Comparison of ENCODE assay signal across 19 mouse cellular contexts in the genomic region with DNA sequence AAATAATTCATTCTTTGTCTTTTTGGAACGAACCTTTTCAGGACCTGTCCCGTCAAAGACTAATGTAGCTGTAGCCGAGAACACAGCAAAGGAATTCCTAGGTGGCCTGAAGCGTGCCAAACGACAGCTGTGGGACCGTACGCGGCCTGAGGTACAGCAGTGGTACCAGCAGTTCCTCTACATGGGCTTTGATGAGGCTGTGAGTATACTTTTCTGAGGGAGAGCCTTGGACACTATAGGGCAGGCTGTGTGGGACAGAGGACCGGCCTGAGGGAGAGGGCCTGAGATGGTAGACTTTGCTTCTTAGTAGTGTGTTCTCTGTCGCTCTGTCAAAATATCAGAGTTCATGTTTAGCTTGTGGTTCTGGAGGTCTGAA. TPM values are rescaled to one million over a fixed set of nuclear protein-coding genes. Genes with fewer than 3 reads are reported as not detected.
DNase-seq lines count a peak whose midpoint lies in the region; ATAC-seq lines count a peak whose summit lies in the region.
"Had no signal": no experiment of that assay in that cellular context is flagged by ENCODE, and none has a peak within 500 bp of the region (broad histone marks: within the 10 kb centered on the region; RNA-seq: fewer than 3 reads in every experiment).

No protein-coding gene starts in this region.

- H3K9me3 ChIP-seq in hindbrain, embryonic 12.5 days (replicated peaks): no peaks in the 10 kb centered on the region
- no peaks in the 10 kb centered on the region for H3K9me3 ChIP-seq in hindbrain, embryonic 10.5 days
- H3K9me3 ChIP-seq in midbrain, embryonic 16.5 days (replicated peaks; ENCODE audit: control insufficient read depth, low read length, poor library complexity, severe bottlenecking): no peaks in the 10 kb centered on the region
- 0 out of 2 replicates have a peak, but pooled peaks cover 3% of the 10 kb centered on the region for H3K9me3 ChIP-seq in midbrain, embryonic 10.5 days (replicated peaks)
- no peaks in the 10 kb centered on the region for H3K9me3 ChIP-seq in forebrain, embryonic 16.5 days (ENCODE audit: control insufficient read depth, low read length)
- no peaks in the 10 kb centered on the region for H3K9me3 ChIP-seq in neural tube, embryonic 14.5 days (ENCODE audit: control insufficient read depth, low read length)
- H3K9me3 ChIP-seq: hindbrain, embryonic 15.5 days had no signal

- ATAC-seq in hindbrain, embryonic 12.5 days (ENCODE audit: low FRiP score): 0 out of 2 replicates have a peak, but pooled peaks have one; percentile 32
- peak; percentile 57; the same call in 1 of the 2 replicates for ATAC-seq in midbrain, embryonic 16.5 days
- peak; percentile 46 for ATAC-seq in forebrain, embryonic 16.5 days
- peak; percentile 23; the same call in 1 of the 2 replicates for ATAC-seq in neural tube, embryonic 14.5 days (ENCODE audit: low read depth)
- ATAC-seq: intestine, embryonic 16.5 days; Patski had no signal

- 87% methylated on average over 10 of the region's 10 CpGs for WGBS in hindbrain, embryonic 12.5 days
- 87% methylated on average over 10 of the region's 10 CpGs for WGBS in hindbrain, embryonic 10.5 days
- 85% methylated on average over 10 of the region's 10 CpGs for WGBS in midbrain, embryonic 16.5 days
- 88% methylated on average over 10 of the region's 10 CpGs for WGBS in midbrain, embryonic 10.5 days
- WGBS in forebrain, embryonic 16.5 days: 85% methylated on average over 10 of the region's 10 CpGs
- WGBS in neural tube, embryonic 14.5 days: 82% methylated on average over 10 of the region's 10 CpGs

- H3K4me2 ChIP-seq in hindbrain, embryonic 12.5 days (replicated peaks): no peak overlapping the region
- no peak overlapping the region for H3K4me2 ChIP-seq in midbrain, embryonic 16.5 days (ENCODE audit: low read length)
- H3K4me2 ChIP-seq in forebrain, embryonic 16.5 days (ENCODE audit: low read length): no peak overlapping the region
- H3K4me2 ChIP-seq in neural tube, embryonic 14.5 days (ENCODE audit: low read depth, low read length): no peak overlapping the region
- H3K4me2 ChIP-seq: embryonic facial prominence, embryonic 13.5 days; heart, embryonic 11.5 days; hindbrain, embryonic 15.5 days had no signal

- H3K4me3 ChIP-seq in hindbrain, embryonic 12.5 days: no peak overlapping the region
- no peak overlapping the region for H3K4me3 ChIP-seq in hindbrain, embryonic 10.5 days
- no peak overlapping the region for H3K4me3 ChIP-seq in midbrain, embryonic 16.5 days (ENCODE audit: low read depth, low read length)
- no peak overlapping the region for H3K4me3 ChIP-seq in midbrain, embryonic 10.5 days
- H3K4me3 ChIP-seq in forebrain, embryonic 16.5 days (replicated peaks; ENCODE audit: low read length): no peak overlapping the region
- no peak overlapping the region for H3K4me3 ChIP-seq in neural tube, embryonic 14.5 days (ENCODE audit: low read depth, low read length)
- H3K4me3 ChIP-seq: embryonic facial prominence, embryonic 13.5 days; erythroblast, embryonic 14.5 days; hindbrain, embryonic 15.5 days; myocyte had no signal

- no peak overlapping the region for H3K9ac ChIP-seq in hindbrain, embryonic 12.5 days
- H3K9ac ChIP-seq in midbrain, embryonic 16.5 days (ENCODE audit: low read depth, low read length): no peak overlapping the region
- no peak overlapping the region for H3K9ac ChIP-seq in forebrain, embryonic 16.5 days (replicated peaks; ENCODE audit: low read depth, low read length)
- no peak overlapping the region for H3K9ac ChIP-seq in neural tube, embryonic 14.5 days (replicated peaks; ENCODE audit: low read depth, low read length)
- H3K9ac ChIP-seq: embryonic facial prominence, embryonic 13.5 days; hindbrain, embryonic 15.5 days had no signal

- no peaks in the 10 kb centered on the region for H3K36me3 ChIP-seq in hindbrain, embryonic 12.5 days
- H3K36me3 ChIP-seq in hindbrain, embryonic 10.5 days: no peaks in the 10 kb centered on the region
- no peaks in the 10 kb centered on the region for H3K36me3 ChIP-seq in midbrain, embryonic 16.5 days (ENCODE audit: control insufficient read depth, insufficient read depth, low read length)
- no peaks in the 10 kb centered on the region for H3K36me3 ChIP-seq in midbrain, embryonic 10.5 days
- no peaks in the 10 kb centered on the region for H3K36me3 ChIP-seq in forebrain, embryonic 16.5 days (ENCODE audit: control insufficient read depth, insufficient read depth)
- no peaks in the 10 kb centered on the region for H3K36me3 ChIP-seq in neural tube, embryonic 14.5 days (ENCODE audit: control insufficient read depth, insufficient read depth, low read length)
- H3K36me3 ChIP-seq: embryonic facial prominence, embryonic 13.5 days; hindbrain, embryonic 15.5 days had no signal

- no peaks in the 10 kb centered on the region for H3K27me3 ChIP-seq in hindbrain, embryonic 12.5 days
- no peaks in the 10 kb centered on the region for H3K27me3 ChIP-seq in hindbrain, embryonic 10.5 days (ENCODE audit: insufficient read depth, poor library complexity, severe bottlenecking)
- H3K27me3 ChIP-seq in midbrain, embryonic 16.5 days (ENCODE audit: control insufficient read depth, insufficient read depth, low read depth, low read length): no peaks in the 10 kb centered on the region
- H3K27me3 ChIP-seq in midbrain, embryonic 10.5 days (ENCODE audit: low read depth, poor library complexity, severe bottlenecking): no peaks in the 10 kb centered on the region
- no peaks in the 10 kb centered on the region for H3K27me3 ChIP-seq in forebrain, embryonic 16.5 days (replicated peaks; ENCODE audit: control insufficient read depth, insufficient read depth, low read length)
- no peaks in the 10 kb centered on the region for H3K27me3 ChIP-seq in neural tube, embryonic 14.5 days (ENCODE audit: control insufficient read depth, insufficient read depth, low read length)
- H3K27me3 ChIP-seq: embryonic facial prominence, embryonic 13.5 days; hindbrain, embryonic 15.5 days; Patski had no signal

- DNase-seq in hindbrain, embryonic 10.5 days (ENCODE audit: low spot score): no peak
- no peak for DNase-seq in midbrain, embryonic 10.5 days (ENCODE audit: low spot score)
- no peak for DNase-seq in urinary bladder, postnatal 4 days (ENCODE audit: low spot score in 2 of 2)
- DNase-seq: adrenal gland, adult 8-10 months; right cerebral cortex, postnatal 25 days; spleen, adult 18-20 months had no signal

- H3K4me1 ChIP-seq in hindbrain, embryonic 12.5 days: no peaks in the 10 kb centered on the region
- H3K4me1 ChIP-seq in hindbrain, embryonic 10.5 days (replicated peaks): no peaks in the 10 kb centered on the region
- no peaks in the 10 kb centered on the region for H3K4me1 ChIP-seq in midbrain, embryonic 16.5 days (ENCODE audit: control insufficient read depth, insufficient read depth, low read length)
- H3K4me1 ChIP-seq in midbrain, embryonic 10.5 days: no peaks in the 10 kb centered on the region
- no peaks in the 10 kb centered on the region for H3K4me1 ChIP-seq in forebrain, embryonic 16.5 days (replicated peaks; ENCODE audit: control insufficient read depth, insufficient read depth, low read length)
- no peaks in the 10 kb centered on the region for H3K4me1 ChIP-seq in neural tube, embryonic 14.5 days (ENCODE audit: control insufficient read depth, insufficient read depth, low read length)
- H3K4me1 ChIP-seq: embryonic facial prominence, embryonic 13.5 days; hindbrain, embryonic 15.5 days had no signal

- no peak overlapping the region for H3K27ac ChIP-seq in hindbrain, embryonic 12.5 days
- H3K27ac ChIP-seq in hindbrain, embryonic 10.5 days: no peak overlapping the region
- no peak overlapping the region for H3K27ac ChIP-seq in midbrain, embryonic 16.5 days (ENCODE audit: low read length)
- H3K27ac ChIP-seq in midbrain, embryonic 10.5 days (replicated peaks): no peak overlapping the region
- no peak overlapping the region for H3K27ac ChIP-seq in forebrain, embryonic 16.5 days (ENCODE audit: low read length)
- H3K27ac ChIP-seq in neural tube, embryonic 14.5 days (ENCODE audit: low read depth, low read length): no peak overlapping the region
- H3K27ac ChIP-seq: embryonic facial prominence, embryonic 13.5 days; hindbrain, embryonic 15.5 days had no signal

RNA-seq across cellular contexts. Expression of gene 1500015O10Rik, which starts 8.1 kb away (rescaled TPM):
- polyA plus RNA-seq in hindbrain, embryonic 12.5 days (2016; fragmentation: Nextera tagmentation; extraction: Ambion mirVana): 13.0 and 14.3 TPM in 2 replicates
- polyA plus RNA-seq in hindbrain, embryonic 10.5 days (2016; fragmentation: Nextera tagmentation; extraction: Ambion mirVana): 0.91 and 9.8 TPM in 2 replicates
- 18.9 and 19.0 TPM in 2 replicates for polyA plus RNA-seq in midbrain, embryonic 16.5 days (2015; fragmentation: Nextera tagmentation; extraction: Ambion mirVana)
- polyA plus RNA-seq in midbrain, embryonic 10.5 days (2016; fragmentation: Nextera tagmentation; extraction: Ambion mirVana): 0.15 and 0.17 TPM in 2 replicates
- polyA plus RNA-seq in forebrain, embryonic 16.5 days (2015; fragmentation: Nextera tagmentation; extraction: Ambion mirVana): 25.0 and 32.3 TPM in 2 replicates
- polyA plus RNA-seq in neural tube, embryonic 14.5 days (2014; fragmentation: Nextera tagmentation; extraction: Ambion mirVana): 20.8 and 20.9 TPM in 2 replicates
- polyA plus RNA-seq: erythroblast, embryonic 14.5 days; G1E; liver, adult 2 months had no signal
